13 mouse cellular contexts compared by ENCODE assay signal in the genomic region with DNA sequence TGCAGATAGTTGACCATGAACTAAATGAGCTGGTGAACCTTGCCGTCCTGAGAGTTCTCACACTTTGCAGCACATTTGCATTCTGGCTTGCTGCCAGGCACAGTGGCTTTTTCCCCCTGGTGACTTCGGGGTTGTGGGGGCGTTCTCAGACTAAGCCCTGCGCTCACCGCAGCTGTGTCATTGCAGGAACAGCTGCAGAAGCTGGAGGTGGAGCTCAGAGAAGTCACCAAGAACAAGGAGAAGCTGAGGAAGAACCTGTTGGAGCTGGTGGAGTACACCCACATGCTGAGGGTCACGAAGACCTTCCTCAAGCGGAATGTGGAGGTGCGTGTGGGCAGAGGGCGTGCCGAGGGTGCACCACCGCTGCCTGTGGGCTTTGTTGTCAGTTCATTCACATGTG. TPM values are rescaled to one million over a fixed set of nuclear protein-coding genes. Genes with fewer than 3 reads are reported as not detected.
DNase-seq lines count a peak whose midpoint lies in the region; ATAC-seq and TF ChIP-seq lines count a peak whose summit lies in the region.
"Had no signal": no experiment of that assay in that cellular context is flagged by ENCODE, and none has a peak within 500 bp of the region (broad histone marks: within the 10 kb centered on the region; RNA-seq: fewer than 3 reads in every experiment).

No protein-coding gene starts in this region.

- DNase-seq in left cerebral cortex, adult 11 months (ENCODE audit: low spot score): peak; percentile 57
- DNase-seq in left cerebral cortex, postnatal 4 days: no peak
- DNase-seq in CD4-positive, CD25-positive, alpha-beta regulatory T cell, adult 2 months (ENCODE audit: low read depth, low spot score): peak; percentile 77
- peak; percentile 76 for DNase-seq in thymus, adult 2 months
- no peak for DNase-seq in hindbrain, embryonic 10.5 days (ENCODE audit: low spot score)
- no peak for DNase-seq in adipocyte (ENCODE audit: low spot score)
- DNase-seq in stomach, postnatal 0 days (ENCODE audit: low spot score): no peak
- DNase-seq: cerebellum, adult 9-10 months; liver, embryonic 13.5 days; right cerebral cortex, postnatal 4 days had no signal

- 8% methylated on average over 11 of the region's 11 CpGs for WGBS in thymus, adult 2 months
- 96% methylated on average over 11 of the region's 11 CpGs for WGBS in hindbrain, embryonic 10.5 days
- WGBS in stomach, postnatal 0 days: 82% methylated on average over 11 of the region's 11 CpGs

- peaks cover 53% of the 10 kb centered on the region for H3K36me3 ChIP-seq in thymus, adult 2 months (ENCODE audit: control insufficient read depth, insufficient read depth, low read length)
- H3K36me3 ChIP-seq in hindbrain, embryonic 10.5 days: peaks cover 94% of the 10 kb centered on the region
- peaks cover 39% of the 10 kb centered on the region for H3K36me3 ChIP-seq in stomach, postnatal 0 days (ENCODE audit: control insufficient read depth, insufficient read depth, low read length)

- peak; percentile 50; the same call in 1 of the 2 replicates for TF ChIP-seq POLR2A in thymus, adult 2 months (IDR thresholded peaks at IDR 0.05; ENCODE audit: control insufficient read depth, extremely low read depth, insufficient read depth, low read length, poor library complexity)

- H3K27me3 ChIP-seq in thymus, adult 2 months (ENCODE audit: control insufficient read depth, insufficient read depth, low read length): no peaks in the 10 kb centered on the region
- no peaks in the 10 kb centered on the region for H3K27me3 ChIP-seq in hindbrain, embryonic 10.5 days (ENCODE audit: insufficient read depth, poor library complexity, severe bottlenecking)
- H3K27me3 ChIP-seq in stomach, postnatal 0 days (ENCODE audit: control insufficient read depth, insufficient read depth, low read length): no peaks in the 10 kb centered on the region
- H3K27me3 ChIP-seq: heart, embryonic 12.5 days; liver, embryonic 13.5 days had no signal

- H3K9ac ChIP-seq in stomach, postnatal 0 days (ENCODE audit: low read length): no peak overlapping the region
- H3K9ac ChIP-seq: heart, embryonic 12.5 days; liver, embryonic 13.5 days had no signal

- no peak overlapping the region for H3K4me2 ChIP-seq in stomach, postnatal 0 days (replicated peaks; ENCODE audit: low read depth)
- H3K4me2 ChIP-seq: heart, embryonic 12.5 days; liver, embryonic 13.5 days had no signal

- 0 out of 2 replicates have a peak, but pooled peaks have one; percentile 27 for ATAC-seq in granulocyte monocyte progenitor cell, adult 5-6 weeks (replicated peaks; ENCODE audit: poor library complexity, severe bottlenecking)
- no peak for ATAC-seq in stomach, postnatal 0 days (ENCODE audit: low FRiP score, low TSS enrichment)
- ATAC-seq: hindbrain, postnatal 0 days had no signal

- TF ChIP-seq EP300 in stomach, postnatal 0 days (optimal IDR thresholded peaks at IDR 0.05): no peak

- intact Hi-C loops in left cerebral cortex, postnatal 4 days (cut with DNase I): no loop called here

- H3K9me3 ChIP-seq in hindbrain, embryonic 10.5 days: no peaks in the 10 kb centered on the region
- H3K9me3 ChIP-seq in stomach, postnatal 0 days (ENCODE audit: control insufficient read depth, low read length): no peaks in the 10 kb centered on the region
- H3K9me3 ChIP-seq: heart, embryonic 12.5 days; liver, embryonic 13.5 days had no signal

- 0 out of 2 replicates have a peak, but pooled peaks have one; percentile 27 for TF ChIP-seq CTCF in thymus, adult 2 months (IDR thresholded peaks at IDR 0.05; ENCODE audit: borderline replicate concordance, control insufficient read depth, extremely low read depth, insufficient read depth, low read length, poor library complexity)
- TF ChIP-seq CTCF in stomach, postnatal 0 days (IDR thresholded peaks at IDR 0.05; ENCODE audit: low read depth): no peak

- peak overlapping the region; percentile 35 for H3K4me3 ChIP-seq in thymus, adult 2 months (ENCODE audit: control insufficient read depth, insufficient read depth, low read length)
- no peak overlapping the region for H3K4me3 ChIP-seq in hindbrain, embryonic 10.5 days
- H3K4me3 ChIP-seq in stomach, postnatal 0 days (ENCODE audit: low read depth, low read length): no peak overlapping the region
- H3K4me3 ChIP-seq: heart, embryonic 12.5 days; liver, embryonic 13.5 days had no signal

- H3K4me1 ChIP-seq in thymus, adult 2 months (replicated peaks; ENCODE audit: control insufficient read depth, insufficient read depth, low read length): peaks cover 49% of the 10 kb centered on the region
- H3K4me1 ChIP-seq in hindbrain, embryonic 10.5 days (replicated peaks): no peaks in the 10 kb centered on the region
- H3K4me1 ChIP-seq in stomach, postnatal 0 days (replicated peaks; ENCODE audit: control insufficient read depth, insufficient read depth): no peaks in the 10 kb centered on the region
- H3K4me1 ChIP-seq: heart, embryonic 12.5 days; liver, embryonic 13.5 days had no signal

- peak overlapping the region; percentile 91 for H3K27ac ChIP-seq in thymus, adult 2 months (ENCODE audit: control insufficient read depth, insufficient read depth, low read length)
- H3K27ac ChIP-seq in hindbrain, embryonic 10.5 days: no peak overlapping the region
- H3K27ac ChIP-seq in stomach, postnatal 0 days (replicated peaks): no peak overlapping the region
- H3K27ac ChIP-seq: hindbrain, postnatal 0 days; liver, embryonic 13.5 days had no signal

RNA-seq across cellular contexts. Expression of gene Atp6v0a2, which starts 8.9 kb away (rescaled TPM):
- 10 to 100 TPM; 36.2 to 39.8 TPM for total RNA-seq in left cerebral cortex, postnatal 4 days (2021)
- total RNA-seq in granulocyte monocyte progenitor cell, adult 5-6 weeks (2014; fragmentation: Nextera tagmentation): 17.2 and 22.7 TPM in 2 replicates
- total RNA-seq in granulocyte monocyte progenitor cell, adult 5-6 weeks (2017): 14.2 and 16.0 TPM in 2 replicates
- 122 and 127 TPM in 2 replicates for polyA plus RNA-seq in thymus, adult 2 months (2012; rRNA removed)
- polyA plus RNA-seq in hindbrain, embryonic 10.5 days (2016; fragmentation: Nextera tagmentation; extraction: Ambion mirVana): 46.7 and 50.6 TPM in 2 replicates
- 27.2 and 29.2 TPM in 2 replicates for polyA plus RNA-seq in stomach, postnatal 0 days (2015; fragmentation: Nextera tagmentation; extraction: Ambion mirVana)

RNA-seq across cellular contexts. Expression of gene Gtf2h3, which starts 58.4 kb away (rescaled TPM):
- total RNA-seq in left cerebral cortex, postnatal 4 days (2021): 10 to 100 TPM; 36.3 to 37.1 TPM
- 4.5 and 27.1 TPM in 2 replicates for total RNA-seq in granulocyte monocyte progenitor cell, adult 5-6 weeks (2014; fragmentation: Nextera tagmentation)
- 14.7 and 21.5 TPM in 2 replicates for total RNA-seq in granulocyte monocyte progenitor cell, adult 5-6 weeks (2017)
- polyA plus RNA-seq in thymus, adult 2 months (2012; rRNA removed): 55.7 and 57.6 TPM in 2 replicates
- 81.4 and 98.7 TPM in 2 replicates for polyA plus RNA-seq in hindbrain, embryonic 10.5 days (2016; fragmentation: Nextera tagmentation; extraction: Ambion mirVana)
- polyA plus RNA-seq in stomach, postnatal 0 days (2015; fragmentation: Nextera tagmentation; extraction: Ambion mirVana): 24.9 and 27.6 TPM in 2 replicates

RNA-seq across cellular contexts. Expression of gene Eif2b1, which starts 58.4 kb away (rescaled TPM):
- 10 to 100 TPM; 44.4 to 46.9 TPM for total RNA-seq in left cerebral cortex, postnatal 4 days (2021)
- 49.6 and 52.0 TPM in 2 replicates for total RNA-seq in granulocyte monocyte progenitor cell, adult 5-6 weeks (2014; fragmentation: Nextera tagmentation)
- total RNA-seq in granulocyte monocyte progenitor cell, adult 5-6 weeks (2017): 39.5 and 50.9 TPM in 2 replicates
- 25.2 and 25.4 TPM in 2 replicates for polyA plus RNA-seq in thymus, adult 2 months (2012; rRNA removed)
- polyA plus RNA-seq in hindbrain, embryonic 10.5 days (2016; fragmentation: Nextera tagmentation; extraction: Ambion mirVana): 81.6 and 84.9 TPM in 2 replicates
- polyA plus RNA-seq in stomach, postnatal 0 days (2015; fragmentation: Nextera tagmentation; extraction: Ambion mirVana): 58.8 and 61.2 TPM in 2 replicates

Comparison
In these comparisons a context has a peak if more than half of its experiments do, and no peak if none do; other contexts are left out.
1. DNase-seq: peak in left cerebral cortex, adult 11 months (single experiment), CD4-positive, CD25-positive, alpha-beta regulatory T cell, adult 2 months (single experiment) and thymus, adult 2 months (single experiment); none in left cerebral cortex, postnatal 4 days (single experiment), hindbrain, embryonic 10.5 days (single experiment), adipocyte (single experiment) and stomach, postnatal 0 days (single experiment).